Mouse (Mus musculus) mouse trophoblast stem cell (cell line): ENCODE data around the gene Hyou1.
"Not testable (repeated sequence)": the region's sequence is repeated elsewhere in the genome, so short reads cannot be mapped to it uniquely, and the experiment has no call there.

Experiments used
- in situ Hi-C, 2 experiments: fragments of 300-500 bp; cut with MseI, MboI; formaldehyde crosslinking; loops; 2 replicates in 1 of 2; 3 replicates in 1 of 2; pipeline ENCODE4 v1.15.1; 2025

Hyou1 gene

DNA sequence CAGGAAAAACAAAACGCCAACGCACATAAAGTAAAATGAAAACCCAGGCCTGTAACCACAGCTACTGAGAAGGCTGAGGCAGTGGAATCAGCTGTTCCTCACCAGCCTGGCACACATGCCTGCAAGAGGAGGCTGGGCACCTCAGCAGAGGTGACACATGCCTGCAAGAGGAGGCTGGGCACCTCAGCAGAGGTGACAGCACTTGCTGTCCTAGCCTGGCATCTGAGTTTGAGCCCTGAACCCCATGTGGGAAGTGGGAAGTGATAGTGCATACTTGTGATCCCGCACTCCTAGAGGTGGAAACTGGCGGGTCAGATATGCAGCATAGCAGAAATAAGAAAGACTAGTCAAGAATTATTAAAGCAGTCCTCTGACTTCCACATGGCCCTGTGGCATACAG lies 27.9 kb upstream of the Hyou1 start:
- in situ Hi-C loops: no loop called here

DNA sequence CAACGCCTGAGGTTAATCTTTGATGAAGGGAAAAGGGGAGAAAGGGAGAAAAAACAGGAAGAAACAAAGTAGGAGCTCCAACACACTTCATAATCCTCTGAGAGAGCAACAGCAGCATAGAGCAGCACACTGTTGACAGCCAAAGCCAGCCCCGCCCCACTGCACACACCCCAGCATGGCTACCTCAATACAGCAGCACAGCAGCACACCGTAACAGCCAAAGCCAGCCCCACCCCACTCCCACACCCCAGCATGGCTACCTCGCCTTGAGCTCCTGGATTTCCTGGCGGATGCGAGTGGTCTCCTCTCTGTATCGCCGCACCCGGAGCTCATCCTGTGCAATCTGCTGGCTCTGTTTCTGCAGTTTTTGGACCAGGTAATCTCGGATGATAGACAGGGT lies 27.0 kb upstream of the Hyou1 start:
- in situ Hi-C loops: no loop called here

DNA sequence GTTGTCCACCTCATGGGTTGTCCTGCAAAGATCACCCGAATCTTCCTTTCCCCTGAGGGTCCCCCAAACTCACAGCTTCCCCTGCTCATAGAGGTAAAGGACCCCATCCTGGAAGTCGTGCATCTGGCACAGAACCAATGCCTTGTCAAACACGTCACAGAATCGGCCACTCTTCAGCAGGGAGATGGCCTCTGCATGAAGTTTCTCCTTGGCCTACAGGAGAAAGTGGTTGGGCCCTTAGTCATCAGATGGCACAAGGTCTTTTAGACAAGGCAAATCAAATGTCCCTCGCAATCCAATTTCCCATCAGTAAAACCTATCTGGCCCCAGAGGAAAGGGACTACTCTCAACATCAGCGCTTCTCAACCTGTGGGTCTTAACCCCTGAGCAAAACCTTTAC lies 26.1 kb upstream of the Hyou1 start:
- in situ Hi-C loops: no loop called here

DNA sequence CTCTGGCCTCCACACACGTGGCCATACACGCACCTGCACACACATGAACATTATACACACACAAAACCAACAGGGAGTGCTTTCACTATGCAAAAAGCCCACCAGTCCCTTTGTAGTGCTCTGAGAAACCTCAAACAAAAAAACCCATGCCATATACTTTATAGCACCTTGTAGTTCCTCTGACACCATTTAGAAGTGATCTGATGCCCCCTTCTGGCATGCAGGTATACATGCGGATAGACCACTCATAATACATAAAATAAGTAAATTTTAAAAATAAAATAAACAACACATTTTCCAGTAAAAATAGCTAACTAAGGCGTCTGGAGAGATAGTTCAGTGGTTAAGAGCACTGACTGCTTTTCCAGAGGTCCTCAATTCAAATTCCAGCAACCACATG lies 22.1 kb upstream of the Hyou1 start:
- in situ Hi-C loops: no loop called here

DNA sequence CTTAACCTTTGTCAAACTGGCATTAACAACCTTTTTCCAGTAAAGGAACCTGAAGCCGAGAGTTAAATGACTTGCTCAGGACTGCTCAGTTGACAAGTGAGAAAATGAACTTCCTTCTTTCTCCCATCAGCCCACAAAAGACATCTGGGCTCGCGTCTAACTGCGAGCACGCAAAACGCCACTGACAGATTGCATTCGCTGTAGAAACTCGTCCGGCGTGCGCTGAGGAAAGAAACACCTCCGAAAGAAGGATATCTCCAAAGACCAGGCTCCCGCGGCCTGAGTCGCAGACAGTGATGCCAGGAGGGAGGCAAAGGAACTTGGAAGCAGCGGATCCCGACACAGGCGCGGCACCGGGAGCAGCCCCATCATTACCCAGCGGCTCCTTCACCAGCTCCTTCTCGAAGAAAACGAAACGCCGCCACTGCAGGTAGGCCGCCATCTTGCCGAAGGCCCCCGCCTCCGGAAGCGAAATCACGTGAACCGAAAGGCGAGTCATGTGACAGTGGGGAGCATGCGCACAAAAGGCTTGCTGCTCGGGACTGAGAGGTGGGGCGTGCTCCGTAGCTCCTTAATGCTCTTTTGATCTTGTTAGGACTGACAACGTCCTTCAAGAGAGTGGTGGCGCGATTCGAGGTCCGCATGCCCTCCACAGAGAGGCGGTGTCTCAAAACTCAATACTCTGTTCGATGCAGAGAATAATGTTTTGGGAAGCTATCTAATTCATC lies 17.9 kb upstream of the Hyou1 start, which contains the start of gene Vps11:
TSS of gene Vps11 (minus strand) at position 481 of the 728 bp plus-strand sequence.
- in situ Hi-C loops: no loop called here

DNA sequence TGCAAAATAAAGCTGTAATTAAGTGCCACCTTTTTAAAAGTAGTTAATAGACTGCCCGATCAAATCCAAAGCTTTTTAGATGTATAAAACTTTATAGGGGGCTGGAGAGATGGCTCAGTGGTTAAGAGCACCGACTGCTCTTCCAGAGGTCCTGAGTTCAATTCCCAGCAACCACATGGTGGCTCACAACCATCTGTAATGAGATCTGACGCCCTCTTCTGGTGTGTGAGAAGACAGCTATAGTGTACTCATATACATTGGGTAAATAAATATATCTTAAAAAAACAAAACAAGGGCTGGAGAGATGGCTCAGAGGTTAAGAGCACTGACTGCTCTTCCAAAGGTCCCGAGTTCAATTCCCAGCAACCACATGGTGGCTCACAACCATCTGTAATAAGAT lies 17.4 kb upstream of the Hyou1 start:
- in situ Hi-C loops: not testable (repeated sequence)

DNA sequence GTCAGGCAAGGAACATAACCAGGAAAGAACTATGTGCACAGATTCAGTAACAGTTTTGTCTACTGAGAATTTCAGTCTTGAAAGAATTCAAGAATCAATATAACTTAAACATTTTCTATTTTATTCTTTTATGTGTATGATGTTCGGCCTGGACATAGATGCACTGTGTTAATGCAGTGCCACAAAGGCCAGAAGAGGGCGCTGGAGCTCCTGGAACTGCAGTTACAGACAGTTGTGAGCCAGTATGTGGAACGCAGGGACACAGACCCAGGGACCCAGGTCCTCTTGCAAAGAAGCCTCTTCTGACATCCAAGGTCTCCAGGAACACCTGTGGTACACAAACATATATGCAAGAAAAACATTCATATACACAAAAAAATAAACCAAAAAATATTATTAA lies 14.8 kb upstream of the Hyou1 start:
- in situ Hi-C loops: no loop called here

DNA sequence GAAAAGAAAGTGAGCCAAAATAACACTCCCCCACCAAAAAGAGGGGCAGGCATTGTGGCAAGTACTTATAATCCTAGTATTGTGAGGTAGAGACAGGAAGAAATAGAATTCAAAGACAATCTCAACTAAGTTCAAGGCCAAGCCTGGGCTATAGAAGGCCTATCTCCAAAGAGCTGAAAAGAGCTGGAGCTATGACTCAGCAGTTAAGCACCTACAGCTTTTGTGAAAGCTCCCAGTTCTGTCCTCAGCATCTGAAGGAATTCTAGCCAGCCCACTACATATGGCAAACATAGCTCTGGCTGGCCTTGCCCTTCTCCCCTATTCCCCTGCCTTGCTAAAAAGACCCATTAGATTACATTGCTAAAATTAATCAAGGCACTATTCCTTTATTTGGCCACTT lies 5.9 kb upstream of the Hyou1 start:
- in situ Hi-C loops: no loop called here

DNA sequence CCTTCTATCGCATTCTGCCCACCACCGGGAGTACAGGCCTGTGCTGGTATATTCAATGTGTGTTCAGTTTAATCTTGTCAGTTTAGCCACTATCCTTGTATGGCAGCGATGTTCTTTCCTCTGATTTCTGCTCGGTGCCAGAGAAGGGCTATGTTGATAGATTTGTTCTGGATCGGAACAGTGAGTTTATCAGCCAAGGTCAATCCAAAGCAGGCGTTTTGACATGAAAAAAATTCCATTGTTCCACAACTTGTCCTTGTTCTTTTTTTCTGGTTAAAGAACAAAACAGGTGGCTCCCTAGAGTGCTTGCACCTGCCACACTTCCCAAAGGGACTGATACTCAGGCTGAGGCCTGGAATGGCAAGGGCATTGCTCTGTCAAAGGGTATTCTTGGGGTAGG lies 3.1 kb upstream of the Hyou1 start:
- in situ Hi-C loops: no loop called here

DNA sequence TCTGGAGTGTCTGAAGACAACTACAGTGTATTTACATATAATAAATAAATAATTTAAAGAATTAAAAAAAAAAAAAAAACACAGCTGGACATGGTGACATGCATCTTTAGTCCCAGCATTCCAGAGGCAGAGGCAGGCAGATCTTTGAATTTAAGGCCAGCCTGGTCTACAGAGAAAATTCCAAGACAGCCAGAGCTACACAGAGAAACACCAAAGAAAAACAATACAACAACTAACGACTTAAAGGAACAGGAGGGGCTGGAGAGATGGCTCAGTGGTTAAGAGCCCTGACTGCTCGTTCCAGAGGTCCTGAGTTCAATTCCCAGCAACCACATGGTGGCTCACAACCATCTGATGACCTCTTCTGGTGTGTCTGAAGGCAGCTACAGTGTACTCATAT lies 2.0 kb upstream of the Hyou1 start:
- in situ Hi-C loops: not testable (repeated sequence)

DNA sequence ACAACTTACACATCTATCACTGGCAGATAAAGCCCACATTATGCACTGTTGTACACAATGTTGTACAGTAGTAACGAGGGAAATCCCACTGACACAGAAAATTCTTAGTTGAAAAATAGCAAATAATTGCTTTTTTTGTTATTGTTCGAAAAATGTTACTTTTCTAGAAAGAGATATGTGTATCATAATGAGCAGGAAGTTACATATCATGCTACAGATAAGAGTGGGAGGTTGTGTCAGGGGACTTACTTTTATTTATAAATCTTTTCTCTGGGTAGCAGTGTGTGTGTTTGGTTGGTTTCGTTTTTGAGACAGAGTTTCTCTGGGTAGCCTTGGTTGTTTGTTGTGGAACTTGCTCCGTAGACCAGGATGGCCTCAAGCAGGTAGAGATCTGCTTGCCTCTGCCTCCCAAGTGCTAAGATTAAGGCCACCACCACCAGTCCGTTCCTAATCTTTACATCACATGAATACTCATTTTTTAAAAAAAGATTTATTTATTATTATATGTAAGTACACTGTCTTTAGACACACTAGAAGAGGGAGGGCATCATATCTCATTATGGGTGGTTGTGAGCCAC lies 1.0 kb upstream of the Hyou1 start:
- in situ Hi-C loops: no loop called here

DNA sequence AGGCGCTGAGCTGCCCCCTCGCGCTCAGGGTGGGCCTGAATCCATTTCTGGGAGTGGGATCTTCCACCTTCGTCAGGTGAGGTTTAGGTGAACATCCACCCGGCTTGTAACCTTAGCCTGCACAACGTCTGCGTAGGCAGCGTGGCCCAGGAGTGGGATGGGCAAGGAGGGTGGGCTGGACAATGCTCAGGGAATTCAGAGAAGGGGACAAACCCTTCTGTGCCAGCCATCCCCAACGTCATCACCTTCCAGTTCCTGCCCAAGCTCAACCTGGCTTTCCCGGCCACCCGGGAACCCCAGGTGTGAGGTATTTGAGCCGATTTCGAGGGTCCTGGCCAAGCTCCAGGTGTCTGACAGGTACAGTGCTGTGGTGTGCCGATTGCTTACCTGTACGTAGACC lies 572 bp downstream of the Hyou1 start:
- in situ Hi-C loops: no loop called here

DNA sequence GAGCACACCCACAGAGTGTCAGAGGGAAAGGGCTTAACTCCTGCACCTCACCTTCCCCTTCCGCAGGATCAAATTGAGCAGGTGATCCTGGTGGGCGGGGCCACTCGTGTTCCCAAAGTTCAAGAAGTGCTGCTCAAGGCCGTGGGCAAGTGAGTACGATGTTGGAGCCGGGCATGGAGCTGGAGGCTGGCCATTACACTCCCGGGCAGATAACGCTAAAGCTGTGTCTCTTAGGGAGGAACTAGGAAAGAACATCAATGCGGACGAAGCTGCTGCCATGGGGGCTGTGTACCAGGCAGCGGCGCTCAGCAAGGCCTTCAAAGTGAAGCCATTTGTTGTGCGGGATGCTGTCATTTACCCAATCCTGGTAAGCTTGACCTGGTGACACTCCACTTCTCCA lies 5.3 kb downstream of the Hyou1 start:
- in situ Hi-C loops: no loop called here

DNA sequence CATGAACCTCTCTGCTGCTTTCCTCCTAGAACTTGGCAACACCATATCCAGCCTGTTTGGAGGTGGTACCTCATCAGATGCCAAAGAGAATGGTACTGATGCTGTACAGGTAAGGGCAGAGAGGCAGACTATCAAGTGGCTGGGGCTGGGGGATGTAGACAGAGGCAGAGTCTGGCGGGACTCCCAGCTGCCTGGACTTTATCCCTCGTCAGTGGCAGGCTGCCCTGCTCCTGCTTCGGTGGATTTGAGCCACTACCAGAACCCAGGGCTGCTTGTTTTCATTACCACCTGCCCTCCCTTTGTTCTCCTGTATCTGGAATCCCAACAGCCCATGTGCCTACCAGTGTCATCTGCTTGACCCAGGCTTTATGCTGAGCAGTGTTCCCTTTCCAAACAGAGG lies 7.9 kb downstream of the Hyou1 start:
- in situ Hi-C loops: no loop called here

DNA sequence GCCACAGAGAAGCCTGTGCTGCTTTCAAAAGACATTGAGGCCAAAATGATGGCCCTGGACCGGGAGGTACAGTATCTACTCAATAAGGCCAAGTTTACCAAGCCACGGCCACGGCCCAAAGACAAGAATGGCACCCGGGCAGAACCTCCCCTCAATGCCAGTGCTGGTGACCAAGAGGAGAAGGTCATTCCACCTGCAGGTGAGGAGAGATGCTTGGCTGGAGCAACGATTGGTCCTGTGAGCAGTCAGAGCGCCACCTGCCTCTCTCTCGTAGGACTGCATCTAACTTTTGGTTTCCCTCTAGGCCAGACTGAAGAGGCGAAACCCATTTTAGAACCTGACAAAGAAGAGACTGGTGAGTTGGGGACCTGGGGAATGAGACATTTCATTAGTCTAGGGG lies 10.0 kb downstream of the Hyou1 start:
- in situ Hi-C loops: no loop called here

DNA sequence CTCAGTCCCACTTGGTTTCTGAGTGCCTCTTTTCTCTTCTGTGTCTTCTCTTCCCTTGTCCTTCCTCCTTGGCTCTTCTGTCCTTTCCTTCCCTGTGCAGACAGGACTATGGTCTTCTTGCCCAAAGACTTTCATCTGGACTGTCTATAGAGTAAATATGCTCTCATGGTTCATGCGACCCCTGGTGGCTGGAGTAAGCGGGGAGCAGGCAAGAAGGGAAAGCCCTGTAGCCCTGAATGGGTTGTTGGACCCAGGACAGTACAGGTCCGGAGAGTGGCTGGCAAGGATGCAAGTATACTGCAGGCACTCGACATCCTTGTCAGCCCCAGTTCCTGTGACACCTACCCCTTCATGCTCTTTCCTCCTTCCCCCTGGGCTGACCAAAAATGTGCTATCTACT lies 12.2 kb downstream of the Hyou1 start:
- in situ Hi-C loops: no loop called here

DNA sequence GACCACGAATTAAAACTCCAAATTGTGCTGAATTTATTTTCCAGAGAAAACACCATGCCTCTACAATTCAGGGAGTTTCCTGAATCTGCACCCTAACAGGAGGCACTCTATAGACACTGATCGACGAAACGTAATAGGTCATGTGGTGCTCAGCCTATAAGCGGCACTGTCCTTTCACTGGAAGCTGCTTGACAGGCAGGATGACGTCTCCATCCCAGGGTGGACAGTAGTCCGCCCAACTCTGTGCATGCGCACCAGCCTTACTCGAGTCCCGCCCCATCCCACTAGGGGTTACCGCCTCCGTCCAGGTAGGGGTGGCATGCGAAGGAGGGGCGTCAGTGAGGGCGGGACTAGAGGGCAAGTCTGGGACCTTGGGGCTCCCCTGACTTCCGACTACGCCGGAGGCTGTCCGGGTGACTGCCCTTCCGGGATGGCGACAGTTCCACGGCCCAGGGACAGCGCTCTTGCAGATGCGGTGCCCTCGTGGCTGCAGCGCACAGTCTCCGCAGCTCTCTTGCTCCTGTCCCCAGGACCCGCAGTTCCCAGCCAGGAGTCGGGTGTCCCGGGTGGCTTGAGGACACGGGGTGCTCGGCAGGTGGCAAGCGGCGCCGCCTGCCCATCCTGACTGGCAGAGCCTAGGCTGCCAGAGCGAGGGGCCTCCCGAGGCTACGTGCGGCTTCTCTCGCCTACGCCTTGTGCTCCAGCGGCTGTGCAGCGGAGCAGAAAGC lies 17.6 kb downstream of the Hyou1 start, which contains the start of gene Slc37a4:
TSS of gene Slc37a4 (plus strand) at position 169 of the 728 bp plus-strand sequence.
- in situ Hi-C loops: no loop called here

DNA sequence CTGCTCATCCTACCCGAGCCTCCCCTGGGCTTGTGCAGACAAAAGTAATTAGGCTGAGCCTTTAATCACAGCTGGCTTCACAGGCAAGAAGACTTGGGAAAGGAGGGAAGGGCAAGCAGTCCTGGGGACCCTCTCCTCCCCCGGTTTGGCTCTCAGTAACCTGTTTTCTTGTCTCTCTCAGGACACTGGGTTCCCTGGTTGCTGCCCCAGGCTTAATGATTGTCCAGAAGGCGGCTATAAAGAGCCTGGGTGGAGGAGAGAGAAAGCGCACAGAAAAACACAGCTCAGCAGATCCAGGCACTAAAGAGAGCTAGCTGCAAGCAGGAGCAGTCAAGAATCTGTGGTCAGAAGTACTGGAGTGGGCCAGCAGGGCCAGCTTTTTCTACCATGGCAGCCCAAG lies 18.8 kb downstream of the Hyou1 start:
- in situ Hi-C loops: no loop called here

DNA sequence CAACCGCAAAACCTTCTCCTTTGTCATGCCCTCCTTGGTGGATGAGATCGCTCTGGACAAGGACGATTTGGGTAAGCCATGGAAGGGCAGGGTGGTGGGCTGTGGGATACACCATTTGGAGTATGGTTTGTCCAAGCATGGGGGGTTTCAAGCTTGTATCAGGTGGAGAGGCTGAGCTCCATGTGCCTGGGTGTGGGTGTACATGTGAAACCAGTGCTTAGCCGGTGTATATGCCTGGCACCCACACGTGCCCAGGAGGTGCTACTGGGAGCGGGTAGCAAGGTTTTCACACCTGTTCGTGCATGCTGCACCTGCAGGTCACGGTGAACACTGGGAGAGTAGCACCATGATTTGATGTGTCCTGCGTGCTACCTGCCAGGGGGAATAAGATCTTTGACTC lies 19.3 kb downstream of the Hyou1 start:
- in situ Hi-C loops: no loop called here

DNA sequence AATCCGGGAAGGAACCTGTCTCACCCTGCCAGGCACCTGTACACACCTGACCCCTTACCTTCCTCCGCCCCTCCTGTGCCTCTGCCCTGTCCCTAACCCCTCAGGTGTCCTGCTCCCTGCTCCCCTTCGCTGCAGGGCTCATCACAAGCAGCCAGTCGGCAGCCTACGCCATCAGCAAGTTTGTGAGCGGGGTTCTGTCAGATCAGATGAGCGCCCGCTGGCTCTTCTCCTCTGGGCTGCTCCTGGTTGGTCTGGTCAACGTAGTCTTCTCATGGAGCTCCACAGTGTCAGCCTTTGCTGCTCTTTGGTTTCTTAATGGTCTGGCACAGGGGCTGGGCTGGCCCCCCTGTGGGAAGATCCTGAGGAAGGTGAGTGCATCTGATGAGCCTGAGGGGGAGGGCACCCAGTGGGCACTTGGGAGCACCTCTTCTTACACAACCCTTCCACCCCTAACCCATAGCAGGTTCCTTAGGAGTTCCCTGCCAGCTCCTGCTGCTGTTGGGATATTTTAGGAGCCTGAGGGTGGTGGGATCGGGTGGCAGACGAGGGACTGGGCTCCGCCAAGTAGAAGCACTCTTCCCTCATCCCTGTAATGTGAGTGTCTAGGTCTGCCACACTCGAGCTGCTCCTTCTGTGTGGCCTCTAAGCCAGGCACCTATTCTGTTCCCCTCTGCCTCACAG lies 20.0 kb downstream of the Hyou1 start:
- in situ Hi-C loops: no loop called here

DNA sequence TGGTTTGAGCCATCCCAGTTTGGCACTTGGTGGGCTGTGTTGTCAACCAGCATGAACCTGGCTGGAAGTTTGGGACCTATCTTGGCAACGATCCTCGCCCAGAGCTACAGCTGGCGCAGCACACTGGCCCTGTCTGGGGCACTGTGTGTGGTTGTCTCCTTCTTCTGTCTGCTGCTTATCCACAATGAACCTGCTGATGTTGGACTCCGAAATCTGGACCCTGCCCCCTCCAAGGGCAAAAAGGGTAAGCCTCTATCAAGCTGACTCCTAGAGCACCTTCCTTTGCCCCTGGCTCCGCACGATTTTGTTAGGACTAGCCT lies 20.5 kb downstream of the Hyou1 start:
- in situ Hi-C loops: no loop called here

DNA sequence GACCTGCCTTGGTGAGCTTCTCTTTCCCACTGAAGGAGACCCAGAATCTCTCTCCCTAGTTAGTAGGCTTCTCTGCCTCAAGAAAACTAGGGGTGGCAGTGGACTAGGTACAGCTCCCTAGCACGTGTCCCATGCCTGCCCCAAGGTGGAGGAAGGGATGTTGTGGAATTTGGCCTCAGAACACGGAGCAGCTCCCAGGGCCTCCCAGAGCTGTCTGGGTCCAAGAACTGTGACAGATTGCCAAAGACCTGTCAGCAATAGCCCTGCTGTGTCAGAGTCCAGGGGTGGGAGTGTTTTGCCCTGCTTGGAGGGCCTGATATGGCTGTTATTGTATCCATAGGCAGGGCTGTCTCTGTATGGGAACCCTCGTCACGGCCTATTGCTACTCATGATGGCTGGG lies 21.8 kb downstream of the Hyou1 start:
- in situ Hi-C loops: no loop called here

DNA sequence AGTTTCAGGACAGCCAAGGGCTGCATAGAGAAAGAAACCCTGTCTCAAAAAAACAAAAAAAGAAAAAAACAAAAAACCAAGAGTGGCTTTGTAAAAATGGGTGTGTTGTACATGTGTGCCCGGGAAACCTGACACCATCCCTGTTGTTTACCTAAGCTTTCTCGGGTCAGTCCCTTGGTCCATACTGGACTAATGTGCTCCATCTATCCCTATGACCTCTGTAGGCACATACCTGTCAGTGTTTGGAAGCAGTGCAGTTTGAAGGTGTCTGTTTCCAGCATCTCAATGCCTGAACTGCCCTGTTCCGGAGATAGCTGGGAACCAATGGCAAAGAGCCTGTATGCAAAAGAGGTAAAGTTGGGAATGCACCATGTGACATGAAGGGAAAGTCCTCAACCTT lies 25.7 kb downstream of the Hyou1 start:
- in situ Hi-C loops: no loop called here
